Mouse (Mus musculus) A20 (cell line): ENCODE data around the gene Pcna.
A peak's percentile ranks its signal among the peaks of the same experiment; 100 is the strongest.
"Not testable (repeated sequence)": the region's sequence is repeated elsewhere in the genome, so short reads cannot be mapped to it uniquely, and the experiment has no call there.

Experiments
- DNase-seq: peaks from one replicate; pipeline ENCODE4 v3.0.0-alpha.2; 2011; ENCODE audit warnings: low read depth, low spot score

Gene Pcna

DNA sequence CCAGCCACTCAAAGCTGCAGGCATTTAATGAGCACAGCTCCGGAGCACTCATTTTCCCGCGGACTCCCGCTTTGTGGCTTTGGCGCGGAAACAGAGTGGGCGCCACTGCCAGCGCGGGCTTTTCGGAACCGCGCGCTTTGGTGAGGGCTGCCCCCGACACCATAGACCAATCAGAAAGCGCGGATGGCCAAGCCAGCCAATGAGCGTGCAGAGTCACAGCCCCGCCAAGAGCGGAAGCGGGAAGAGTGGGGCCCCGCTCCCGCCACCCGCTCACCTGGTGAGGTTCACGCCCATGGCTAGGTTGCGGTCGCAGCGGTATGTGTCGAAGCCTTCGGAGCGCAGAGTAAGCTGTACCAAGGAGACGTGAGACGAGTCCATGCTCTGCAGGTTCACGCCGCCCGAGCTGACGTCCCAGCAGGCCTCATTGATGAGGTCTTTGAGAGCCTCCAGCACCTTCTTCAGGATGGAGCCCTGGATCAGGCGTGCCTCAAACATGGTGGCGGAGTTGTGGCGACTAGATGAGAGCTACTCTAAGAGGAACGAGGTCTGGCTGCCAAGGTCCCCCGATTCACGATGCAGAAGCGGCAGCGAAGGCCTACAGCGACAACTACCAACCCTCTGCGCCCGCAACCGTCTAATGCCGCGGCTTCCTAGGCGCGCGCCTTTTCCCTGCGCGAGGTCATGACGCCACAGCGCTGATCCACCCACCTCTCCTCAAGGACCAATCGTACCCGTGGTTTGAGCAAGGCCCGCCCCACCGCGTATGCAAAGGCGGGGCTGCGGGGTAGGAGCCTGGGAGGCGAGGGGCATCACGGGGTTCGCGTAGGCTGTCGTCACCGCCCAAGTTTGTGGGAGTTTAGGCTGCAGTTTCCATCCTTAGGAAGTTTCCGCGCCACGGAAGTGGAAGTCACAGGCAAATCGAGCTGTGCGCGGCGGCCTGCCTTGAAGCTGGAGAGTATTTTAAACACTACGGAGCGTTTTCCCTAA, at the start of gene Pcna:
Gene Pcna, minus strand, starts transcription at position 773 of the 987 bp plus-strand sequence.
- DNase-seq, result peak; percentile 98

- no peak for DNase-seq
These were observed 48.3 kb upstream of the Pcna start for GRCm38 (mm10) chr2:132301436-132301835.

- DNase-seq, result no peak
These were observed 45.1 kb upstream of the Pcna start for GRCm38 (mm10) chr2:132298250-132298649.

DNA sequence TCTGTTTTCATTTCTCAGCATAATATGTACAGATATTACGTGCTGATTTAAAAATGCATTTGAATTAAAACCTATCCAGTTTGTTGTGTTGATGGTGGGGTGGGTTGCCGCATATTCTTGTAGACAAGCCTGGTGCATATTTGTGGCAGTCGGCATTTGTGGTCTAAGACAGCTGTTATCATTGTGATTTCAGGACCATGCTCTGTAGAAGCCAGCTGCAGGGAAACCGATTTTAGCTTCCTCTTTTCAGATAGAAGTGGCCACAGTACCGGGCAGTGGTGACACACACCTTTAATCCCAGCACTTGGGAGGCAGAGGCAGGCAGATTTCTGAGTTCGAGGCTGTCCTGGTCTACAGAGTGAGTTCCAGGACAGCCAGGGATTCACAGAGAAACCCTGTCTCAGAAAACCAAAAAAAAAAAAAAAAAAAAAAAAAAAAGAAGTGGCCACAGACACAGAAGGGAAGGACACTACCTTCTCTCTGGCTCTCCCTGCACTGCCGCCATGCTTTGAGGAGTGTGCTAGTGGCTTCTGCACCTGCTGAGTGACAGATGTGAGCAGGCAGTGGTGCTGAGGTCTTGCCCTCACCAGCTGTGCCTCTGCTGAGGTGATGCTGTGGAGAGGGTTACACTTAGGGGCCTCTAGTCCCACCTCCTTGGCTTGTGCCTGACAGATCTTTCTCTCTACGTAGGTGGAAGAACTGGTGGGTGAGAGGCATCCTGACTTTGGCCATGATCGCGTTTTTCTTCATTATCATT, 40.8 kb upstream of the Pcna start:
- DNase-seq, result peak; percentile 86

GRCm38 (mm10) chr2:132292083-132292482, 39.0 kb upstream of the Pcna start:
- DNase-seq, result no peak

- no peak for DNase-seq
These were observed 38.2 kb upstream of the Pcna start for GRCm38 (mm10) chr2:132291265-132291664.

GRCm38 (mm10) chr2:132290808-132291207, 37.7 kb upstream of the Pcna start:
- no peak for DNase-seq

DNA sequence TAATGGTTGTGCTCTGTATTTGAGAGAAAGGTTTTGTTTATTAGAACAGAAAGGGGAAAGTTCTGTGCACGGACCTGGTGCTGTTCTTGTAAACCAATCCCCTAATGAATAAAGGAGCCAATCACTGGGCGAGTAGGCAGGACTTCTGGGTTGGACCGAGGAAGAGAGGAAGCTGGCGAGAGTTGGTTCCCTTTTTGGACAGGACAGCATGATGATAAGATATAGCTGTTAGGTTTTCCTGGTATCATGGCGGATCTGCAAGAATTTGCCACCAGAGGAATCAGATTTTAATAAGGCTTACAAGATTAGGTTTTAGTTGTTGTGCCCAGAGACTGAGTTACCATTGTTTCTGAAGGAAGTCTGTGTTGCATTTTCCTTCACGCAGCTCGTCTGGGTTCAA, 36.1 kb upstream of the Pcna start:
- DNase-seq, result peak; percentile 28

- DNase-seq, result no peak
These were observed 33.4 kb upstream of the Pcna start for GRCm38 (mm10) chr2:132286376-132287076.

DNA sequence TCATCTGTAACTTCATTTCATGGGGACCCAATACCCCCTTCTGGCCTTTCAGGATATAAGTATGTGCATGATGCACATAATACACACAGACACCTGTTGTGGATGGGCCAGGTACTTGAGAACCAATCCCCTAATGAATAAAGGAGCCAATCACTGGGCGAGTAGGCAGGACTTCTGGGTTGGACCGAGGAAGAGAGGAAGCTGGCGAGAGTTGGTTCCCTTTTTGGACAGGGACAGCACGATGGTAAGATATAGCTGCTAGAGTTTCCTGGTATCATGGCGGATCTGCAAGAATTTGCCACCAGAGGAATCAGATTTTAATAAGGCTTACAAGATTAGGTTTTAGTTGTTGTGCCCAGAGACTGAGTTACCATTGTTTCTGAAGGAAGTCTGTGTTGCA, 32.6 kb upstream of the Pcna start:
- DNase-seq, result not testable (repeated sequence)

GRCm38 (mm10) chr2:132284492-132285139, 31.5 kb upstream of the Pcna start:
- DNase-seq, result no peak

GRCm38 (mm10) chr2:132283236-132284070, 30.3 kb upstream of the Pcna start:
- DNase-seq, result no peak

GRCm38 (mm10) chr2:132282453-132283174, 29.5 kb upstream of the Pcna start:
- DNase-seq, result no peak

GRCm38 (mm10) chr2:132281560-132282452, 28.7 kb upstream of the Pcna start:
- DNase-seq, result peak; percentile 75

DNA sequence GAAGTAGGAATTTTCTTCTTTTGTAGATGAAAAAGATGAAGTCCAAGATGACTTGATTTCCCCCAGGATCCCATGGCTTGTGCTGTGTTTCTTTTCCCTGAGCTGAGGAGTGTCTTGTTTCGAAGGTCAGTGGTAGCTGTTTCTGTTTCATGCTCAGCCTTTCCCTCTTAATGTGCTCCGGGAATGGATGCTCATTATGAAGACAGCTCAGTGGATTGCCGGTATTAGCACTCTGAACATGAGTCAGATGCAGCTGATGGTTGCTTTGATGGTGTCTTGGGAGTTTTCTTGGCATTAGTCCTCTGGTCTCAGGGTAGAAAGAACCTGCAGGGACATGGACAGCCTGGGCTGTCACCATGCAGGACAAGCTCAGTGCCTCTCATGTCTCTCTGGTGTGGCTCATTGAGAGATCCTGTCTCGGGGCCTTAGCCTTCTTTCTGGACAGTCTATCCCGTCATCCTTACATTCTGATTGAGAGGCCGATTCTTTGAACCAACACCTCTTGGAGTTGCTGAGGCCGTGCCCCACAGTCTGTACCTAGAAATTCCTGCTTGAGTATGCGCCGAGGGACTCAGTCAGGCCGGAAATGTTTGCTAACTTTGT, 27.5 kb upstream of the Pcna start:
- no peak for DNase-seq

GRCm38 (mm10) chr2:132279978-132280377, 26.9 kb upstream of the Pcna start:
- DNase-seq, result no peak

- DNase-seq, result no peak
These were observed 26.3 kb upstream of the Pcna start for GRCm38 (mm10) chr2:132279336-132279882.

DNA sequence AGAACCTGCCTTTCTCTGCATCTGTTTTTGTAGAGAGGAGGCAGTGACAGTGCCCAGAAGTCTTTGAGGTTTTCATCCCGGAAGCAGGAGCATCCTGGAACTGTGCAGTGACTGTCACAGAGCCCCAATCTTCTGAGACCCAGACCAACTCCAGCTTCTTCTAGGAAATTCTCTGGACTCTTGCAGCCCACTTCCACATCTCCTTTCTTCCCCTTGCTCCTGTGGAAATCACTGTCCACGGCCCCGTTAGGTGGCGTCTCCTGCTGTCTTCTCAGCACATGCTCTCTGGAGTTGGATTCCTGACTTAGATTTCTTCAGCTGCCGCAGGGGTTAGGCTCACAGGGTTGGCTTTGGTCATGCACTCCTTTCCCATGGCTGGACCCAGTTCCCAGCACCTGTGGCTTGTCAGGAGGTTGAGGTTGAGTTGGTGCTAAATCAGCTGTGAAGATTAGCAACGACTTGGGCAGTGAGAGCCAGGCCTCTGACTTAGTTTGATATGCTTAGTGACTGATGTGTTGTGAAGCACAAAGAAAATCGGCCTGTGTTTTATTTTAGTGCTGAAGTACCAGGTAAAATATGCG, 25.2 kb upstream of the Pcna start:
- DNase-seq, result peak; percentile 43
